Mouse (Mus musculus): ENCODE results near the gene Ctxn2.

GRCm38 (mm10) chr2:125135903-125136811, at the start of gene Ctxn2:
- no peak for TF ChIP-seq ZC3H11A (IDR thresholded peaks at IDR 0.05; ENCODE audit: borderline replicate concordance, low read depth, low read length)
- no peak for TF ChIP-seq MAFK (IDR thresholded peaks at IDR 0.05; ENCODE audit: insufficient read depth, low read depth, low read length)
